Mouse (Mus musculus) brain, embryonic 18.5 days (tissue): ENCODE measurements at regions not wholly inside any gene's neighbourhood (a gene's known extent, or its start where the extent isn't known, plus 50 kb on each side); places are given as distances from the start of the nearest gene placed in this dataset.

Experiments used
- DNase-seq: peaks from one replicate; pipeline ENCODE4 v3.0.0-alpha.2; 2012; ENCODE audit warnings: low read depth, low spot score

- peak; percentile 39 for DNase-seq
Measured at GRCm38 (mm10) chr8:100515896-100516295, 1099.6 kb upstream of the Cdh8 start.

DNA sequence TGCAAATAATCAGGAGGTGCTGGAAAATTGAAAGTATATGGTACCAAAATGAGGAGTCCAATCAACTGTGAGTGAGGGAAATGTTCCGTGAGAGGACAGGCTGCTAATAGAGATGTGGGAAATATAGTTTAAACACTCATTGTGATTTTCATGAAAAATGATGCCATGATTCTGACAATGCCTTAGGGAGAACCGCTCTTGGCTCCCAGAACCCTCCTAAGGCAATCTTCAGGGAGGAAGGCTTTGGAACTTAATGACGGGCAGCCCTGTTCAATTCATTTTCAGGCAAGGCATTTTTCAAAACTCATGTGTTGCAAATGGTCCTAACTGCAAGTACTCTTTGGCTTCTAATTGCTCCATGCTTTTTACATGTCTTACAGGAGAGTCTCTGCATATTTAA lies 1098.9 kb upstream of the Cdh8 start:
- no peak for DNase-seq

DNA sequence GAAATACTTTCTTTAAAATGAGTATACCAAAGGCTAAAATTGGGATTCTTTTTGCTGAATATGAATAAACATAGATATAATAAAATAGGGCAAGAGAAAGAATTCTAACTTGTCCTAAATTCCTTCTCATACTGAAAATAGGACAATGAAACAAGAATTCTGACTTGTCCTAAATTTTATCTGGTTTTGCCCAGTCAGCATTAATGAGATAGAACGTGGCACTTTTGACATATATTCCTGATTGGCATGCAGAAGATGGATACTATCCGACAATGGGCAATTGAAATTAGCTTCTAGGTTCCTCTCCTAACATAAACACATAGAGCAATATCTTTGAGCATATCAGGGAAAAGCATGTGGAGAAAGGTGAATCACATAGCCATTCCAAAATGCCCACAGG lies 1090.2 kb upstream of the Cdh8 start:
- DNase-seq: no peak

GRCm38 (mm10) chr8:100500342-100500712 lies 1084.1 kb upstream of the Cdh8 start:
- DNase-seq: no peak

DNA sequence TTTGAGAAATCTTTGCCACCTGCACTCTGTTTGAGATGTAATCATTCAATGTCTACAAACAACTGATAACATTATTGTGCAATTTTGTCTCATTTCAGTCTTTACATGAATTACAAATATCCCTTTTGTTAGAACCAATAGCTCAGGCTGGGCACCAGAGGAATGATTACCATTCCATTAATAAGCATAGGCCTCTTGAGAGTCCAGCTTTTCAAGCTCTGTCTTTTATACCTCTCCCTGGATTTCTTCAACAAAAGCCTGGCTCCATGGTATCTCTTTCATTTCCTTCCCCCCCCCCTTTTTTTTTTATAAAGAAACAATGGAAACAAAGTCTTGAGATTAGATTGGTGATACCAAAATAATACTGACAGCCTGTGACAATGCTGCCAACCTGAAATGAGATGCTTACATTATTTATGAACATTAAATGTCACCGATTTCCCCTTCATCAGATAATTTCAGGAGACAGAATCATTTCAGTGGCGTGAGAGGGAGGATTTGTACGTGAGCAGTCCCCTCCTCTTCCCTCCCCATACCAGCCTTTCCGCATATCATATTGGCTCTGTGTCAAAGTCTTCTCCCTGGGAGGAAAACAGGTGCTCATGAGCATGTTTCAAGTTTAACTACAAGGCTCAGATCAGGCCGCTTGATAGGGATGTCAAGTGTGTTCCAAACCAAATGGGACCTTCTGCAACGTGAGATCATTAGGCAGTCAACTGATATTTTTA lies 1083.5 kb upstream of the Cdh8 start:
- no peak for DNase-seq

DNA sequence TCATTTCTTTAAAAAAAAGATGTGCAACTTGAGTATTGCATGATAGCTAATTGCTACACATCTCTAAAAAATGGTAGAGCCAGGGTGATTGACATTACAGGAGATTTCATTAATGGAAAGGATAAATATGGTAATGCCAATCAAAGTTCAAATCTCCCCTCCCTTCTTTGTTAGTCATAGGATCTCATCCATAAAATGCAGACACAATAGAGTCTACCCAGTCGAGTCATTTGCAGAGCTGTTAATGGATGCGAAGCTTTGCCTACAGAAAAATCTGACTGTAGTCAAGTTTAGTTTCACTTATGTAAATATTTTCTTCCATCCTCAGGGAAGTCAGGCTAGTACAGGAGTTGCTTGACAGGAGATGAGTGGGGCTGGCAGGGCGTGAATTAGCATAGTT lies 1078.2 kb upstream of the Cdh8 start:
- no peak for DNase-seq

- DNase-seq: no peak
Measured at GRCm38 (mm10) chr8:100475950-100476349, 1059.7 kb upstream of the Cdh8 start.

GRCm38 (mm10) chr8:100451231-100451630 lies 1035.0 kb upstream of the Cdh8 start:
- DNase-seq: no peak

DNA sequence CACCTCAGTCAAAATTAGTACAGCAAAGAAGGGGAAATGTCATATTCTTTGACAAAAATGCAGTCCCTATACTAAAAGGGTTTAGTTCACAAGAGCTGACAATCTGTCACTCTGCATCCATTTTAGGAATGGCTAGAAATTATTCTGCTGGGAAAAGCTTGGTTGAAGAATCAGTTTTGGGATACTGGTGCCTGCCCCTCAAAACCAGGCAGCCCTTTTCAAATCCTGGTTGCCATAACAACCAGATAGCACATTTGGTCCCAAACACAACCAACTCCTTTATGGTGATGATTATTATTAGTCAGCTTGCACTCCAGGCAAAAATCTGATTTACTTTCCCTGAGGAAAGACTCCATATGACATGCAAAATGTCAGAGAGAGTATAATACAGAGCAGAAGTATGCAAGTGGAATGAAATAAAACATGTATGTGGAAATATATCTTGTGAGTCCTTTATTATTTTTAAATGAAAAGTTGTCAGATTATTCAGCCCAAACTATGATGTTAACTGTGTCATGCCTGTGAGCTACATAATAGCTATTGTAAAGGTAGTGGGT lies 1034.2 kb upstream of the Cdh8 start:
- DNase-seq: peak; percentile 12

DNA sequence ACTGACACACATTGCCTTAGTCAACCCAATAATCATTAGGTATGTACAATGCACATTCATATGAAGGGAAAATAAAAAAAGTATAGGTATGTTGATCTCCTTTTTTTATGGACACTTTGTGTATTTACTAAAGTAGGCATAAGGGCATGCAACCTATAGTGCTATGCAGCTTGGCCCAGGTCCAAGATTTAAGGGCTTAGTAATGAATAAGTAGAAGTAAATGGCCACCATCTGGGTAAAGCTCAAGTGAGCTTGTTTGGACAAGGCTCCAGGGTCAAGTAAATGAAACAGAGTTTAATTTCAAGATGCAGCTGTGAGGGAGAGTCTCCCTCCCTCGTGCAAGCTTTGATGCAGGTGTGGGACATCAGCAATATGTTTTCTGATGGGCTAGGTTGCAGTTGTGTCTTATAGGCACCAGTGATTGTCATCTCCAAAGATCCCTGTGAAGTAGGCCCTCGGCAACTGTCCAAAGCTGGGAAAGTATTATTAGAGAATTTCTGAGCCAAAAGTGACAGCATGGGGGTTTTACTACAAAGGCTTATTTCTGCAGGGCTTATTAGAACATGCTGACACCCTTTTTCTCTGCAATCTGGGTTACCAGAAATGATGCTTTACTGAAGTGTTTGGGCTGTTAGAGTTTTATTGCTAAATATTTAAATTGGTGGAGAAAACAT lies 1030.5 kb upstream of the Cdh8 start:
- DNase-seq: no peak
